Mouse (Mus musculus) Muller cell, postnatal 12 days (primary cell): ENCODE results near the gene Grb2.

Source experiments
- DNase-seq: peaks from one replicate; pipeline ENCODE4 v3.0.0-alpha.2; 2015; ENCODE audit errors: inconsistent ontology term

Gene Grb2

DNA sequence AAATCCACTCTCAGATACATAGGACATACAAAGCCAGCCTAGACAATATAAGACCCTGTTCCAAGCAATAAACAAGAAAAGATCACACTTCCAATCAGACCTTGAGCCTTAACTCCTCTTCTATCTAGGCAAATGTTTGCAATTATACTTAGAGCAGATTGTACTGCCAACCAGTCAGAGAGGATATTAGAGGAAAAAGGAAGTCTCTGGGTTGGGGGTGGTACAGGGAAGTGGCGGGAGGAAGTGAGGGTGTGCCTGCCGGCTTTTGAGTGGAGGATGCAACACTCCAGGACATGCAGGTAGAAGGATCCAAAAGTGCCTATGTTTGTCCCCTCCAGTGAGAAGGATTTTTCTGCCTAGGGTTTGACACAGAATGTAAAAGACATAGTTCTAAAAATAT, 3.9 kb upstream of the Grb2 start:
- DNase-seq: no peak

DNA sequence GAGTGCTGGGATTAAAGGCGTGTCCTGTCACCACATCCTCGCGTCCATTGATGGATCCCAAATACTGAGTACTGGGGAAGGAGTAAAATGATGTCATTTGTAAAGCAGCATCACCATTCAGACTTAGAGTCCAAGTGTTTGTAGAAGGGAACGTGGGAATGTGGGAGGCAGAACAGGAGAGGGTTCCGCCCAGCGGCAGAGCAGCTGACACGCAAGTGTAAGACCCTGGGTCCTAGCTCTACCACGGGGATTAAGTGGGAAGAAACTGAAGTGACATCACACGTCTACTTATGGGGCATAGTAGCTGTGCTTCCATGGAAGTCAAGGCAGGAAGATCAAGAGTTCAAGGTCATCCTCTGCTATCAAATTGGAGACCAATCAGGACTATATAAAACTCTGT, 2.7 kb upstream of the Grb2 start:
- no peak for DNase-seq

GRCm38 (mm10) chr11:115709829-115710559, 1.6 kb upstream of the Grb2 start:
- DNase-seq: no peak

- peak; percentile 71 for DNase-seq
Measured at GRCm38 (mm10) chr11:115708956-115709828, 795 bp upstream of the Grb2 start.

- DNase-seq: peak; percentile 62
Measured at GRCm38 (mm10) chr11:115707313-115708208, 836 bp downstream of the Grb2 start.

DNA sequence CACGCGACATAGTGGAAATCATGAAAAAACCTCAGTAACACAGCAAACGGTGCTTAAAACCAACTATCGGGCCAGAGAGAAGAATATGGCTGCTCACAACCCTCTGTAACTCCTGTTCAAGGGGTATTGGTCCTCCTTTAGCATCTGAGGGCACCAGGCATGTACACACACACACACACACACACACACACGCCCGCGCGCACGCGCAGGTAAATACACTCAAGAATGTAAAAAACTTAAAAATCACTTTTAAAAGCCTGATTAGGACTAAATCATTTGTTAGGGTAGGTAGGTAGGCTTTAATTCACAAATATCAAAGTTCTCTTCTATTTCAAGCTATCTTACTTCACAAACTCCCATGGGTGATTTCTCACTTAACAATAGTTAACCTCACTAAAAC, 1.8 kb downstream of the Grb2 start:
- DNase-seq: no peak

GRCm38 (mm10) chr11:115705561-115705960, 2.8 kb downstream of the Grb2 start:
- DNase-seq: no peak

DNA sequence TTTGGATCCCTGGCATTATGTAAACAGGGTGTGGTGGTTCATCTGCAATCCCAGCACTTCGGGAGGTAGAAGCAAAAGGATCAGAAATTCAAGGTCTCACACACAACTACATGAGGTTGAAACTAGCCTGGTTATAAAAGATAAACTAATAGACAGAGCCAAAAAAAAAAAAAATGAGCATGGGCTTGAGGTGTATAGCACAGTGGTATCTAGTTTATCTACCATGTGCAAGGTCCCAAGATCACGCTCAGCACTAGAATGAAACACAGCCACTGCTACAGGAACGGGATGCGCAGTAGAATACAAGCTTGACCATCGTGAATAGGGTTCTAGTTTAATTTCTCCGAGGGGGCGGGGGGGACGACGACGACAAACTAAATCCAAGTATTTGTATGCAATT, 3.7 kb downstream of the Grb2 start:
- no peak for DNase-seq

- no peak for DNase-seq
Measured at GRCm38 (mm10) chr11:115703466-115703865, 4.9 kb downstream of the Grb2 start.

DNA sequence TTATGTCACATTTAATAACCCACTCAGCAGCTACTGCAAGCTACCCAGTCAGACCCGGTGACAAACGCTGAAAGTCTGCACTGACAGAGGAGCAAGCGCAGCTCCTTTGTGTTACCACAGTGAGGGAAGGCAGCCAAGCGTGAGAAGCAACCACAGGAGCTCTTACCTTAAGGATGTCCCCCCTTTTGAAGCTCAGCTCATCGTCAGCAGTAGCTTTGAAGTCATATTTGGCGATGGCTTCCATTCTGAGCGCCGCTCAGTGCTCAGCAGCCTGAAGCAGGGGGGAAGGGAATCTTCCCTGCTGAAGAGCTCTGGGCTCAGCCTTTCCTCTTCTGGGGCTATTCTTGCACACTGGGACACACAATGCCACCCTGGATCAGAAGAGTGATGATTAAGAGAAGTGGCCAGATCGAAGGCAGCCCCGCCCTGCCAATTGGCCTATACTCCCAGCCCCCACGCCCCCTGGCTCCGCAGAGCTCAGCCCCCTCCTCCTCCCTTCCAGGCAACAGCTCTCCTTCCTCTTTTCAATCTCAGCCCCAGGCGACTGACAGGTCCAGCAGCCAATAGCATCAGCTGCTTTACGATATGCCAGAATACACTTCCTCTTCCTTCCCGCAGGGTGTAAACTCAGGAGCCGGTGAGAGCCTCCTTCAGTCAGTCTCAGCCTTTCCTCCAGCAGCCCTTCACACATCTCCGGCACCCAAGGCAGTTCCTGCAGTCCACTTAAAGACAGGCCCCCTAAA, 9.2 kb downstream of the Grb2 start:
- DNase-seq: peak; percentile 94

DNA sequence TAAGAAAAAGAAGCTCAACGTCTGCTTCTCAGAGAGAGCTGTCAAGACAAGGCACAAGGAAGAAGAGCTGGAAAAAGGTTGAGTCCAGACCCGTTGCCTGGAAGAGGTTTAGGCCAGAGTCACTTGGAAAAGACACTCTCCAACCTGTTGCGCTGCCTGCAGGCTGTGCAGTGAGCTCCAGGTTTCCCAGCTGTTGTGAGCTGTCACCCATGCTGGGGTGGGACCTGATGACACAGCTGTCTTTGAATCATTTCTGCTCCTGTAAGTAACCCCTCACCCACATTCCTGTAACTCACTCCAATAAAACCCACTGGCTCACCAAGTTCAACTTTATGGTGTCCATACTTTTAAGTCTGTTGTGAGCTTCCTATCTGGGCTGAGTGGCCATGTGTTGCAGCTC, 10.7 kb downstream of the Grb2 start:
- no peak for DNase-seq

- no peak for DNase-seq
Measured at GRCm38 (mm10) chr11:115697091-115697490, 11.3 kb downstream of the Grb2 start.

DNA sequence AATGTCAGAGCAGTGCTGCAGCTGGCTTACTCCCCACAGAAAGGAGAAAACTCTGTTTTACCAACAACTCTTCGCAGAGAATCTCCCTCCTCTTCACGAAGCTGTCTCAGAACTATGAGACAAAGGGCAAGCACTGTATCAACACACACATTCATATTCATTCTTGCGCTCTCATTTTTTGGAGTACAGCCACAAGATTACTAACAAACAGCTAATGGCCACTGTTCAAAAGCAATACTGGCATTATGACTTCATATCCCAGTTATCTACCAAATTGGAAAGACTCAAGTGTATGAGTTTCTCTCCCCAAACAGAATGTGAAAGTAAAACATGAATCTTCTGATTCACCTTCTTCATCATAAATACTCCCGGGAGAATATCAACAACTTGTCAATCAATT, 11.9 kb downstream of the Grb2 start:
- DNase-seq: peak; percentile 76

DNA sequence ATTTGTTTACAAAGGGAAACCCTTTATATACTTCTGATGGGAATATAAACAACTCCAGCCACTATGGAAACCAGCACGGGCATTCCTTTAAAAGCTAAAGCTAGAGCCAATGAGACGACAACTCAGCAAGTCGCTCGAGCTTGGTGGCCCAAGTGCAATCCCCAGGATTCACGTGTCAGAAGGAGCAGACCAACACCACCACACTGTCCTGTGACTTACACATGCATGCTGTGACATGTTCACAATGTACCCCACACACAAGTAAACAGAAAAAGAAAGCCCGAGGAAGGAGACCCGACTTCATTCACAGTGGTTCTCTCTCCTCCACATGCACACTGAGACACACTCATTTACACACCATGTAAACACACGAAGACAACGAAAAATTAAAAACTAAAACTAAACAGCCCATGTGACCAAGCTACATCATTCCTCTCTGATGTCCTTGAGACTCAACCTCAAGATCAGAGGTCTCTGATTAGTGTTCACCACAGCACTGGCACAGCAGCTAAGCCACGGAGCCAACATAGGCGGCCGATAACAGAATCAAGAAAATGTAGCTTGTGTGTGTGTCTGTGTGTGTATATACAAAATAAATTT, 14.3 kb downstream of the Grb2 start:
- no peak for DNase-seq

DNA sequence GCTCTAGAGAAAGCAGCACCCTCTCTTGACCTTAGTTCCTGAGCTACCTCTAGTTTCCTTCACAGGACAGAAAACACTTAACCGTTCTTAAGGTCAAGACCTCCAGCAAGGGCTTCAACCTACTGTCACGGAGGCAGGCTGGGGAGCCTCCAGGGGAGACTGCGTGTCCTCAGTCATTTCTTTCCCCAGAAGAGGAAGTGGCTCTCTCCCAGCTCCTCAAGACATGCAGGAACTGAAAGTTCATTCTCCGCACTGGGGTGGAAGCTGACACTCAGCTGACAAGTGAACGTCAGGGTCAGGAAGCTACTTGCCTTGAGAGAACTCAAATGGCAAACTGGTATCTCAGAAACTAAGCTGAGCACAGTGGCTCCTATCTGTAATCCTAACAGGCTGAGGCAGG, 15.6 kb downstream of the Grb2 start:
- no peak for DNase-seq

- no peak for DNase-seq
Measured at GRCm38 (mm10) chr11:115691976-115692375, 16.4 kb downstream of the Grb2 start.

DNA sequence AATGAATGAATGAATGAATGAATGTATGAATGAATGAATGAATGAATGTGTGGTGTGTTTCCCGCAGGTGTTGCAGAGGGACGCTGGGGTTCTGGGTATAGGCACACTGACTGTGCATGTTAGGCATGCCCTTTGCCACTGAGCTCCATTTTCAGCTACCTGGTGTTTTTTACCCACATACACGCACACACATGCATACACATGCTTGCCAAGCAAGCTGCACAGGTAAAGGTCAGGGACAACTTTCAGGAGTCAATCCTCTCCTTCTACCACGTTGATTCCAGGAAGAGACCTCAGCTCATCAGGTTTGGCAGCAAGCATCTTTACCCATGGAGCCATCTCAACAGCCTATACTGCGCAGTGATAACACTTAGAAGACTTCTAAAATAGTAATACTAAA, 16.9 kb downstream of the Grb2 start:
- no peak for DNase-seq

- no peak for DNase-seq
Measured at GRCm38 (mm10) chr11:115691013-115691412, 17.4 kb downstream of the Grb2 start.

DNA sequence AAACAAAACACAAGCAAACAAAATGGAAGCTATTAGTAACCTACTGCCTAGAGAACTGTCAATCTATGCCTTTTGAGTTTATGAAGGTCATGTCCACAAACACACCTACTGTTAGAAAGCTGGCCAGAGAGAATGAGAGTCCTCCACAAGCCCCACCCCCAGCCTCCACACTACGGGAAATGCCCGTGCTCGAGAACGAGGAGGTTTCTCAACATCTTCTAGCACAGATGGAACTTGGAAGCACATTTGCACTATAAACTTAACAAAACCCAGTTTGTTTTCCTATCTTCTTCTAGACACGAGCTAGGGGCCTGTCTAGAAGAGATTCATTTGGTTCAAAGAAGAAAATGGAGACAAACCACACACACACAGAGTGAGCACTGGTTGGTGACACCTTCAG, 18.0 kb downstream of the Grb2 start:
- no peak for DNase-seq

- no peak for DNase-seq
Measured at GRCm38 (mm10) chr11:115689137-115689915, 19.1 kb downstream of the Grb2 start.
